Mouse (Mus musculus): ENCODE measurements around the gene Arhgef7. TPM values are rescaled to one million over a fixed set of nuclear protein-coding genes. Genes with fewer than 3 reads are reported as not detected.

Arhgef7 gene
- polyA plus RNA-seq, 1 experiment from 2014 or later: 46.4 TPM

DNA sequence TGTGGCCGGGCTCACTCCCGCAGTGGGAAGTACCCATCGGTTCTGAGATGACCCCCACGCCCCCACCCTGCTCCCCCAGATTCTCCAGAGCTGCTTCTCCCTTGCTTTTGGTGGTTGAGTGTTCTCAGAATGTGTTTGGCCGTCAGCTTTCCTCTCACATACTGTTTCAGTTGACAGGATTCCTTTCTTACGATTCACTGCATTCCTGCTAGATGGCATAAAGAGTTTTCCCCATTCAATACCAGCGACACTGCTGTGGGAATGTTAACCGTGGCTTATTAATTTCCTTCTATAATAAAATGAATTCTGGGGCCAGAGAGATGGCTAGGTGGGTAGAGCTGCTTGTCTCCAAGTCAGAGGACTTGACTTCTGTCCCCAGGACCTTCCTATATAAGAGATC is 74.0 kb downstream of the Arhgef7 start:
- no peak overlapping the region for H3K4me3 ChIP-seq (ENCODE audit: low read depth, low read length)
- H3K4me2 ChIP-seq: no peak overlapping the region
- peak overlapping the region; percentile 17; the same call in 1 of the 2 replicates for H3K27ac ChIP-seq (ENCODE audit: low read depth, low read length)
- ATAC-seq (replicated peaks; ENCODE audit: insufficient number of reproducible peaks, low FRiP score, low TSS enrichment): no peak
- H3K9me3 ChIP-seq (replicated peaks; ENCODE audit: control insufficient read depth, low read length): no peaks in the 10 kb centered on the region
- H3K4me1 ChIP-seq (ENCODE audit: control insufficient read depth, insufficient read depth, low read length): 0 out of 2 replicates have a peak, but pooled peaks cover 5% of the 10 kb centered on the region
- H3K27me3 ChIP-seq (ENCODE audit: control insufficient read depth, insufficient read depth, low read length): no peaks in the 10 kb centered on the region
- no peak overlapping the region for H3K9ac ChIP-seq (ENCODE audit: low read depth, low read length)
- 61% methylated on average over 8 of the region's 8 CpGs for WGBS (ENCODE audit: insufficient replicate concordance)
- peaks cover 8% of the 10 kb centered on the region for H3K36me3 ChIP-seq (ENCODE audit: control insufficient read depth, insufficient read depth, low read length)

DNA sequence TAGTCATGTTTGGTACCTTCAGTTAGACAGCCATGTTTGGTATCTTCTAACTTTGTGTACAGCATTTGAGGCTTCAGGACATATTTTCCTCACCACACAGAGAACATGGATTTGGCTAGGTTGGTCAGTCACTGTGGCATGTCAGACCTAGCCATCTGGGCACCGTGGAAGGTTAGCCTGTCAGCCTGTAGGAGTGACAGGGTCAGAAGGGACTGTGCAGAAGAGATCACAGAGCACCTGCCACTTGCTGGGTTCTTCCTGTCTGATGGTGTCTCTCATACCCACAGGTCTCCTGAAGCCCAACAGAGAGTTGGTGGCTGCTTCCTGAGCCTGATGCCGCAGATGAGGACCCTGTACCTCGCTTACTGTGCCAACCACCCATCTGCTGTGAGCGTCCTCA is 77.4 kb downstream of the Arhgef7 start:
- Histone ChIP-seq H3K4me3 (ENCODE audit: low read depth, low read length) (no peak overlapping the region), H3K36me3 (ENCODE audit: control insufficient read depth, insufficient read depth, low read length) (peaks cover 28% of the 10 kb centered on the region), H3K9me3 (replicated peaks; ENCODE audit: control insufficient read depth, low read length) (no peaks in the 10 kb centered on the region), H3K4me2 (no peak overlapping the region), H3K9ac (ENCODE audit: low read depth, low read length) (no peak overlapping the region), H3K27me3 (ENCODE audit: control insufficient read depth, insufficient read depth, low read length) (no peaks in the 10 kb centered on the region), H3K4me1 (ENCODE audit: control insufficient read depth, insufficient read depth, low read length) (no peaks in the 10 kb centered on the region), H3K27ac (ENCODE audit: low read depth, low read length) (no peak overlapping the region)
- WGBS (ENCODE audit: insufficient replicate concordance): 84% methylated on average over 4 of the region's 4 CpGs
- ATAC-seq (replicated peaks; ENCODE audit: insufficient number of reproducible peaks, low FRiP score, low TSS enrichment): no peak

DNA sequence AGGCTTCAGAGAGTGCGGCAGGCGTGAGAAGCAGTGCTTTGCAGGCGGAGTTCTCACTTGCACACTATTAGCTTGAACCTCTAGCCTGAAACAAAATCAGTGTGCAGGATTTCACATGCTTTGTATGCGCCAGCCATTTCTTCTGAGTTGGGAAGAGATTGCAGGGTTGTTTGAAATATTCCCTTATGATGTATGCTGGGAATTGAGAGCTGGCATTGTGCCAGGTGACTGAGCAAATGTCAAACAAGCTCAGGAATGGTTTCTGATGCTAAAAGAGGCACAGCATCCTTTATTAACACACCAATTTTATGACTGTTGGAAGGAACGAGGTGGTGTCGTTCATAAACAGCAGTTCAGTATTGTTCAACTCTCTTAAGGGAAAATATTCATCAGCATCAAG is 78.7 kb downstream of the Arhgef7 start:
- no peak for ATAC-seq (replicated peaks; ENCODE audit: insufficient number of reproducible peaks, low FRiP score, low TSS enrichment)
- Histone ChIP-seq H3K27ac (ENCODE audit: low read depth, low read length) (no peak overlapping the region), H3K9me3 (replicated peaks; ENCODE audit: control insufficient read depth, low read length) (no peaks in the 10 kb centered on the region), H3K4me1 (ENCODE audit: control insufficient read depth, insufficient read depth, low read length) (no peaks in the 10 kb centered on the region), H3K9ac (ENCODE audit: low read depth, low read length) (no peak overlapping the region), H3K4me2 (no peak overlapping the region), H3K36me3 (ENCODE audit: control insufficient read depth, insufficient read depth, low read length) (peaks cover 38% of the 10 kb centered on the region), H3K27me3 (ENCODE audit: control insufficient read depth, insufficient read depth, low read length) (no peaks in the 10 kb centered on the region), H3K4me3 (ENCODE audit: low read depth, low read length) (no peak overlapping the region)
- 86% methylated on average over 6 of the region's 6 CpGs for WGBS (ENCODE audit: insufficient replicate concordance)

DNA sequence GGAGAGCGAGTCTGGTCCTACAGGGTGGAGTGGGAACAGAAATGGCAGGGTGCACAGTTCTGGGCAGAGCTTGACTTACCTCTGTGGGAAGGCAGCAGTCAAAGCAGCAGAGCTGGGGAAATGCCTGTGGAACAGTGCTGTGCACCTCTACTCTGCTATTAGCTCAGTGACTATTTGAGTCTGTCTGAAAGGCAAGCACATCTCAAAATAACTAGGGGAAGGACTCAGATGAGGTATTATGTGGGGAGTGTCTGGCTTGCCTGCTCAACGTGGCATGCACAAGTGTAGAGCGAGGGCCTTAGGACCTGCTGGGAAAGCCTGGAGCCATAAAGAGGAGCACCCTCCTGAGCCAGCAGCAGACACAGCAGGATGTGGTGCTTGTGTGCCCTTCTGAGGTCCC is 79.8 kb downstream of the Arhgef7 start:
- Histone ChIP-seq H3K4me2 (no peak overlapping the region), H3K4me1 (ENCODE audit: control insufficient read depth, insufficient read depth, low read length) (no peaks in the 10 kb centered on the region), H3K36me3 (ENCODE audit: control insufficient read depth, insufficient read depth, low read length) (peaks cover 41% of the 10 kb centered on the region), H3K27ac (ENCODE audit: low read depth, low read length) (no peak overlapping the region), H3K9ac (ENCODE audit: low read depth, low read length) (no peak overlapping the region), H3K4me3 (ENCODE audit: low read depth, low read length) (no peak overlapping the region), H3K27me3 (ENCODE audit: control insufficient read depth, insufficient read depth, low read length) (no peaks in the 10 kb centered on the region), H3K9me3 (replicated peaks; ENCODE audit: control insufficient read depth, low read length) (no peaks in the 10 kb centered on the region)
- no peak for ATAC-seq (replicated peaks; ENCODE audit: insufficient number of reproducible peaks, low FRiP score, low TSS enrichment)
- 77% methylated on average over 3 of the region's 3 CpGs for WGBS (ENCODE audit: insufficient replicate concordance)

DNA sequence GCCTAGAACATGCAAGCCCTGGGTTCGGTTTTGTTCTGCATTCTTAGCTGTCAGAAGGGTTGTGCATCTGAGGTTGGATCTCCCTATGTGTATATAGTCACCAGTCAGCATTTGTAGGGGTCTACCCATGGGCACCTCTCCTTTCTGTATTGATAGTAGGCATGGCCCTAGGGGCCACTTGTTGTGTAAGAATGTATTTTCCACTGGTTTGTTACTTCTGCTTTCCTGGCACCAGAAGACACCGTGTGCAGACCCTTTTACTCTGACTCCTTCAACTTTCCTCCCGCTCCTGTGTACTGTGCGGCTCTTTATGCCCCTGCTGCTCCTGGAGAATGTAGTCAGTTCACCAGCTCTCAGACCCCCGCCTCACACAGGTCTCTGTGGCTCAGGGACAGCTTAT is 80.5 kb downstream of the Arhgef7 start:
- Histone ChIP-seq H3K27me3 (ENCODE audit: control insufficient read depth, insufficient read depth, low read length) (no peaks in the 10 kb centered on the region), H3K9me3 (replicated peaks; ENCODE audit: control insufficient read depth, low read length) (no peaks in the 10 kb centered on the region), H3K27ac (ENCODE audit: low read depth, low read length) (no peak overlapping the region), H3K4me1 (ENCODE audit: control insufficient read depth, insufficient read depth, low read length) (no peaks in the 10 kb centered on the region), H3K4me2 (no peak overlapping the region), H3K9ac (ENCODE audit: low read depth, low read length) (no peak overlapping the region), H3K36me3 (ENCODE audit: control insufficient read depth, insufficient read depth, low read length) (peaks cover 46% of the 10 kb centered on the region), H3K4me3 (ENCODE audit: low read depth, low read length) (no peak overlapping the region)
- WGBS (ENCODE audit: insufficient replicate concordance): 88% methylated on average over 5 of the region's 5 CpGs
- no peak for ATAC-seq (replicated peaks; ENCODE audit: insufficient number of reproducible peaks, low FRiP score, low TSS enrichment)

DNA sequence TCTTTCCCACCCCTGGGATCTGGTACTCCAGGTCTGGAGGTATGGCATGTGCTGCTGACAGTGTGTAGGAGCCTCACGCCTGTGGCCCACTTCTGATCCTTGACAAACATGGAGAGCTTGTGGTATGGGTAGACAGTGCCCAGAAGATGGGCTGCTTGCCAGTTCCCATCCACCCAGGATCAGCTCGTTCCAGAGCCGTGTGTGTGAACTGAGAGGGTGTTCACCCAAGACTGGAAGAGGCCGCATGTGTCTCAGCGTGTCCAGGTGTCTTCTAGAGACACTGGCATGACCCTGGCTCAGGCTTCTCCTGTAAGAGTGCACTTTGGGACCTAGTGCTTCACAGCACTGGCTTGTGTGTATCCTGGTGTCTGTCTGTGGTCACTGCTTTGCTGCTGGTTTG is 82.9 kb downstream of the Arhgef7 start:
- H3K9me3 ChIP-seq (replicated peaks; ENCODE audit: control insufficient read depth, low read length): no peaks in the 10 kb centered on the region
- H3K27ac ChIP-seq (ENCODE audit: low read depth, low read length): no peak overlapping the region
- H3K4me2 ChIP-seq: no peak overlapping the region
- no peaks in the 10 kb centered on the region for H3K27me3 ChIP-seq (ENCODE audit: control insufficient read depth, insufficient read depth, low read length)
- H3K4me3 ChIP-seq (ENCODE audit: low read depth, low read length): no peak overlapping the region
- H3K36me3 ChIP-seq (ENCODE audit: control insufficient read depth, insufficient read depth, low read length): peaks cover 51% of the 10 kb centered on the region
- 88% methylated on average over 5 of the region's 5 CpGs for WGBS (ENCODE audit: insufficient replicate concordance)
- H3K9ac ChIP-seq (ENCODE audit: low read depth, low read length): no peak overlapping the region
- peaks cover 5% of the 10 kb centered on the region for H3K4me1 ChIP-seq (ENCODE audit: control insufficient read depth, insufficient read depth, low read length)
- no peak for ATAC-seq (replicated peaks; ENCODE audit: insufficient number of reproducible peaks, low FRiP score, low TSS enrichment)

DNA sequence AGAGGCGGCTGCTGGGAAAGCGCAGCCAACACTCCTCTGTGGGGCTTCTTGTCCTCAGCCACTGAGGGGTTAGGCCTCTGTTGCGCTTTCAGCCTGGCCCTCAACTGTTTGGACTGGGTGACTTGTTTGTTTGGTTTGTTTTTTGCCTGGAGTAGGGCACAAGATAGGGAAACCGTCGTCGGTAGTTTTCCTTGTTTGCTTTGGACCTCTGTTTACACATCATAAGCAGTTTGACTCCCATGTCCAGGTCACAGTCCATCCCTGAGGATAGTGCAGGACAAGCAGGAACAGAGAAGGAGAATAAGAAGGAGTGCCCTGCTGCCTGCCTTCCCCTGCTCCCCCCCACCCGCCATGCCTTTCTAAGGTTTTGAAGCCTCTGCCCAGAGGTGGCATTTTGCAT is 86.3 kb downstream of the Arhgef7 start:
- H3K36me3 ChIP-seq (ENCODE audit: control insufficient read depth, insufficient read depth, low read length): peaks cover 59% of the 10 kb centered on the region
- no peak overlapping the region for H3K4me3 ChIP-seq (ENCODE audit: low read depth, low read length)
- ATAC-seq (replicated peaks; ENCODE audit: insufficient number of reproducible peaks, low FRiP score, low TSS enrichment): no peak
- no peaks in the 10 kb centered on the region for H3K9me3 ChIP-seq (replicated peaks; ENCODE audit: control insufficient read depth, low read length)
- H3K9ac ChIP-seq (ENCODE audit: low read depth, low read length): no peak overlapping the region
- 77% methylated on average over 7 of the region's 7 CpGs for WGBS (ENCODE audit: insufficient replicate concordance)
- H3K27ac ChIP-seq (ENCODE audit: low read depth, low read length): peak overlapping the region; percentile 16; the same call in 1 of the 2 replicates
- peaks cover 5% of the 10 kb centered on the region for H3K4me1 ChIP-seq (ENCODE audit: control insufficient read depth, insufficient read depth, low read length)
- H3K27me3 ChIP-seq (ENCODE audit: control insufficient read depth, insufficient read depth, low read length): no peaks in the 10 kb centered on the region
- no peak overlapping the region for H3K4me2 ChIP-seq

DNA sequence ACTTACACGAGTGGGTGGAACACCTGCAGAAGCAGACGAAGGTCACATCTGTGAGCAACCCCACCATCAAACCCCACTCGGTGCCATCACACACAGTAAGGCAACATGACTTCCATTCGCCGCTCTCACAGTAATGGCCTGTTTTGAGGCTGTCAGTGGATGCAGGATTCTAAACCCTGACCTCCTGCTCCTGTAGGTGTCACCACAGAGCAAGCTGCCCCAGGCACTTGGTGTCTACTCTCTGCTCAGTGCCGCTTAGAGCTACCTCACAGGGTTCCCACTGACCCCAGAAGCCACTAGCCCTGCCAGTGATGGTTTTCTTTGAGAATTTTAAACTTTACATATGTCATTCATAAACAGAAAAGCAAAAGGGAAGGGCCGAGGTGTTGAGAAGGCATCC is 87.7 kb downstream of the Arhgef7 start:
- Histone ChIP-seq H3K9ac (ENCODE audit: low read depth, low read length) (no peak overlapping the region), H3K27me3 (ENCODE audit: control insufficient read depth, insufficient read depth, low read length) (no peaks in the 10 kb centered on the region), H3K4me1 (ENCODE audit: control insufficient read depth, insufficient read depth, low read length) (peaks cover 13% of the 10 kb centered on the region), H3K36me3 (ENCODE audit: control insufficient read depth, insufficient read depth, low read length) (peaks cover 56% of the 10 kb centered on the region), H3K9me3 (replicated peaks; ENCODE audit: control insufficient read depth, low read length) (no peaks in the 10 kb centered on the region), H3K4me3 (ENCODE audit: low read depth, low read length) (no peak overlapping the region), H3K27ac (ENCODE audit: low read depth, low read length) (no peak overlapping the region), H3K4me2 (no peak overlapping the region)
- 77% methylated on average over 7 of the region's 7 CpGs for WGBS (ENCODE audit: insufficient replicate concordance)
- ATAC-seq (replicated peaks; ENCODE audit: insufficient number of reproducible peaks, low FRiP score, low TSS enrichment): no peak

DNA sequence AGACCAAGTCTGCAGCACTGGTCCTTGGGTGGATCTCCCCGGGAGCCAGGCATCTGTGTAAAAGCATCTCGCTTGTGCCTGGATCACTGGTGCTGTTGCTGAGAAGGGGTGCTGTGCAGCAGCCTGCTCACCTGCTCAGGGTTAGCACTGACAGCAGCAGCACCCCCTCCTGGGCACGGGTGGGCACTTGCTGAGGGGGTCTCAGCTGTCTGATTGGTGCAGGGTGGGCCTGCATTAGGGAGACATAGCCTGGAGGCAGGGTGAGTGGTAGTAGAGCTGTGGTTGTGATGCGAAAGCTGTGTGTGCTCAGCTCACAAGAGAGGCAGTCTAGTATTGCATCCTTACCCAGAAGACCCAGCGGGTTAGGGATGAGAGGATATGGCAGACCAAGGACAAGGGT is 92.6 kb downstream of the Arhgef7 start:
- Histone ChIP-seq H3K4me3 (ENCODE audit: low read depth, low read length) (no peak overlapping the region), H3K4me2 (no peak overlapping the region), H3K36me3 (ENCODE audit: control insufficient read depth, insufficient read depth, low read length) (peaks cover 31% of the 10 kb centered on the region), H3K9ac (ENCODE audit: low read depth, low read length) (no peak overlapping the region), H3K27me3 (ENCODE audit: control insufficient read depth, insufficient read depth, low read length) (no peaks in the 10 kb centered on the region), H3K4me1 (ENCODE audit: control insufficient read depth, insufficient read depth, low read length) (peaks cover 29% of the 10 kb centered on the region), H3K27ac (ENCODE audit: low read depth, low read length) (peak overlapping the region; percentile 84), H3K9me3 (replicated peaks; ENCODE audit: control insufficient read depth, low read length) (no peaks in the 10 kb centered on the region)
- 80% methylated on average over 5 of the region's 5 CpGs for WGBS (ENCODE audit: insufficient replicate concordance)
- peak; percentile 12; the same call in 1 of the 2 replicates for ATAC-seq (replicated peaks; ENCODE audit: insufficient number of reproducible peaks, low FRiP score, low TSS enrichment)
